Mouse (Mus musculus): ENCODE measurements around the gene Drd5. TPM values are rescaled to one million over a fixed set of nuclear protein-coding genes. Genes with fewer than 3 reads are reported as not detected.

Gene Drd5
- polyA plus RNA-seq (2015; fragmentation: Nextera tagmentation; extraction: Ambion mirVana) = 0.08 TPM in 1 of 2 replicates, not detected in the other

DNA sequence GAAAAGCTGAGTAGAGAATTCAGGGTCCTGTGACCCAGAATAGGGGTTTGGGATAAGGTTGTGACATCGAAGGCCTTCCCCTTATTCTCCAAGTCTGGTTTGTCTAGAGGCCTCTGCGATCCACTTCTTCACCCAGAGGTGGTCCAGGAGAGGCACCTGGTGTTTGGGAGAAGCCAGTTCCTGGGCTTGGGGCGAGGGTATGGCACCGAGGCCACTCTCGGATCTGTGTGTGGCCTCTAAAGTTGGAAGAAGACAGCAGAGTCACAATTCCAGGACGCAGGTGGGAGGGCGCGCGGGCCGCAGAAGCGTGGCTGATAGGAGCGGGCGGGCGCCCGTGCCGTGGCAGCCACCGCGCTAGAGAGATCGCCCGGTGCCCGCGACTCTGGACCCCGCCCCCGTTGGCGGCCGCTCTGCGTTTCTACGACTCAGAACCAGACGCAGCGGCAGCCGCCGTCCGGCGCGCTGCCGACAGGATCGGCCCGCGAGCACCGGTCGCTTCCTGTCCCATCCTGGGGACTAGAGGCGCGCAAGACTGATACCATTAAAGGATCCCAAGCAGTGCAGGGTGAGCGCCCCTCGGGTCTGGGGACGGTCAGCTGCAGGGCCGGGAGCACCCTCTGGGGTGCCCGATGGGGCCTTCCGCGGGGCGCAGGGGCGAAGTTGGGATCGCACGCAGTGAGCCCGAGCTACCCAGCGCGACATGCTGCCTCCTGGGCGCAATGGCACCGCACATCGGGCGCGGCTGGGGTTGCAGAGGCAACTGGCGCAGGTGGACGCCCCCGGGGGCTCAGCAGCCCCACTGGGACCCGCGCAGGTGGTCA, at the start of gene Drd5:
Gene Drd5, plus strand, starts transcription at position 402 of the 821 bp plus-strand sequence.
- whole genome bisulfite sequencing = 3% methylated on average over 67 of the region's 67 CpGs
- Histone ChIP-seq H3K27ac (ENCODE audit: low read length) (no peak within 1 kb of the TSS), H3K9ac (ENCODE audit: low read length) (no peak within 1 kb of the TSS), H3K4me3 (ENCODE audit: low read length) (peak within 1 kb of the TSS; percentile 33), H3K27me3 (ENCODE audit: control insufficient read depth, insufficient read depth, low read length) (peaks cover 54% of the 10 kb centered on the region), H3K4me2 (ENCODE audit: low read depth, low read length) (peak within 1 kb of the TSS; percentile 53), H3K9me3 (replicated peaks; ENCODE audit: control insufficient read depth, low read length) (no peaks in the 10 kb centered on the region), H3K36me3 (ENCODE audit: control insufficient read depth, insufficient read depth) (no peaks in the 10 kb centered on the region), H3K4me1 (ENCODE audit: control insufficient read depth, insufficient read depth, low read length) (no peaks in the 10 kb centered on the region)
- no peak for ATAC-seq (replicated peaks; ENCODE audit: extremely low read depth, insufficient read depth, low FRiP score)

DNA sequence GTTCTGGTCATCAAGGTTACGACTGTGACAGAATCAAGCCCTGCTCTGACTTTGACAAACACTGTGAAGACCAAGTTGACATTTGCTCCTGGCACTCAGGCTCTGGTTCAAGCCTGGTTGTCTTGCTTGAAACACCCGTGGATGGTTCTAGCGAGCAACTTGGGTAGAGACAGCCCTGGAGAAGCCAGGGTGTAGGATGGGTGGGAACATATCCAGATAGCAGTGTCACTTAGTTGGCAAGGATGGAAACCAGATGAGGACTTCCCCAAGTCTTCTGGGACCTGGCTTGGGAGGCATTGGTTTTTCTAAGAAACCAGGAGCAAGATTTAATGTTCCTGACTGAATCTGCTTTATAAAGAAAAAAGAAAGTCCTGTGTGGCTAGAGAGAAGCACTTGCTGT, 48.2 kb upstream of the Drd5 start:
- no peak overlapping the region for H3K27ac ChIP-seq (ENCODE audit: low read length)
- 84% methylated on average over 3 of the region's 3 CpGs for WGBS
- H3K9ac ChIP-seq (ENCODE audit: low read length) = no peak overlapping the region
- H3K4me1 ChIP-seq (ENCODE audit: control insufficient read depth, insufficient read depth, low read length) = no peaks in the 10 kb centered on the region
- no peak for ATAC-seq (replicated peaks; ENCODE audit: extremely low read depth, insufficient read depth, low FRiP score)
- peaks cover 24% of the 10 kb centered on the region for H3K36me3 ChIP-seq (ENCODE audit: control insufficient read depth, insufficient read depth)
- H3K27me3 ChIP-seq (ENCODE audit: control insufficient read depth, insufficient read depth, low read length) = peaks cover 16% of the 10 kb centered on the region
- no peak overlapping the region for H3K4me2 ChIP-seq (ENCODE audit: low read depth, low read length)
- H3K4me3 ChIP-seq (ENCODE audit: low read length) = no peak overlapping the region
- H3K9me3 ChIP-seq (replicated peaks; ENCODE audit: control insufficient read depth, low read length) = no peaks in the 10 kb centered on the region

- ATAC-seq (replicated peaks; ENCODE audit: extremely low read depth, insufficient read depth, low FRiP score) = no peak
- Histone ChIP-seq H3K9me3 (replicated peaks; ENCODE audit: control insufficient read depth, low read length) (no peaks in the 10 kb centered on the region), H3K9ac (ENCODE audit: low read length) (no peak overlapping the region), H3K36me3 (ENCODE audit: control insufficient read depth, insufficient read depth) (peaks cover 6% of the 10 kb centered on the region), H3K4me1 (ENCODE audit: control insufficient read depth, insufficient read depth, low read length) (no peaks in the 10 kb centered on the region), H3K27me3 (ENCODE audit: control insufficient read depth, insufficient read depth, low read length) (peaks cover 42% of the 10 kb centered on the region), H3K4me2 (ENCODE audit: low read depth, low read length) (no peak overlapping the region), H3K27ac (ENCODE audit: low read length) (no peak overlapping the region), H3K4me3 (ENCODE audit: low read length) (no peak overlapping the region)
- 69% methylated on average over 4 of the region's 4 CpGs for WGBS
Measured at GRCm38 (mm10) chr5:38273831-38274230, 45.3 kb upstream of the Drd5 start.

GRCm38 (mm10) chr5:38275771-38276170, 43.4 kb upstream of the Drd5 start, which contains the start of gene Otop1:
Otop1 (plus strand) TSS chr5:38275972.
- no peak within 1 kb of the TSS for H3K9ac ChIP-seq (ENCODE audit: low read length)
- no peaks in the 10 kb centered on the region for H3K4me1 ChIP-seq (ENCODE audit: control insufficient read depth, insufficient read depth, low read length)
- no peaks in the 10 kb centered on the region for H3K9me3 ChIP-seq (replicated peaks; ENCODE audit: control insufficient read depth, low read length)
- no peaks in the 10 kb centered on the region for H3K36me3 ChIP-seq (ENCODE audit: control insufficient read depth, insufficient read depth)
- peaks cover 50% of the 10 kb centered on the region for H3K27me3 ChIP-seq (ENCODE audit: control insufficient read depth, insufficient read depth, low read length)
- H3K27ac ChIP-seq (ENCODE audit: low read length) = no peak within 1 kb of the TSS
- WGBS = 6% methylated on average over 4 of the region's 4 CpGs
- peak within 1 kb of the TSS; percentile 3; the same call in 1 of the 2 replicates for H3K4me2 ChIP-seq (ENCODE audit: low read depth, low read length)
- no peak for ATAC-seq (replicated peaks; ENCODE audit: extremely low read depth, insufficient read depth, low FRiP score)
- H3K4me3 ChIP-seq (ENCODE audit: low read length) = no peak within 1 kb of the TSS

DNA sequence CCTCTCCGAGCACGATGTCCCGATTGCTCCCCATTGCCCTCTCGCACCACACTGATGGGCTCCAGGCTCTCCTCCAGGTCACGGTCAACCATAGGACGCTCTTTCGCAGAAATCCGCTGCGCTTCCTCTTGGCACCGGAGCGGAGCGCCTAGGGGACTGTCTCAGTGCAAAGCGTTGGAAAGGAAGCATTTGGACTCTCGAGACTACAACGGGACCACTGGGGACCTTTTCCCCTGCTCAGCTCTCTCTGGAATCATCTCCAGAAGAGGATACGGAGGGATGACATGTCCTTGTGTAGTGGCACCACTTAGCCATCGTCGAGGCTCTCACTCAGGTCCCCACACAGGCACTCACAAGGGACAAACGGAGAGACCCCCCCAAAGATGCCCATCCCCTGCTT, 42.7 kb upstream of the Drd5 start:
- H3K4me1 ChIP-seq (ENCODE audit: control insufficient read depth, insufficient read depth, low read length) = no peaks in the 10 kb centered on the region
- H3K27ac ChIP-seq (ENCODE audit: low read length) = no peak overlapping the region
- WGBS = 2% methylated on average over 19 of the region's 19 CpGs
- H3K4me2 ChIP-seq (ENCODE audit: low read depth, low read length) = peak overlapping the region; percentile 3; the same call in 1 of the 2 replicates
- H3K27me3 ChIP-seq (ENCODE audit: control insufficient read depth, insufficient read depth, low read length) = peaks cover 50% of the 10 kb centered on the region
- ATAC-seq (replicated peaks; ENCODE audit: extremely low read depth, insufficient read depth, low FRiP score) = no peak
- no peaks in the 10 kb centered on the region for H3K9me3 ChIP-seq (replicated peaks; ENCODE audit: control insufficient read depth, low read length)
- no peak overlapping the region for H3K4me3 ChIP-seq (ENCODE audit: low read length)
- no peaks in the 10 kb centered on the region for H3K36me3 ChIP-seq (ENCODE audit: control insufficient read depth, insufficient read depth)
- H3K9ac ChIP-seq (ENCODE audit: low read length) = no peak overlapping the region

GRCm38 (mm10) chr5:38277098-38277866, 41.9 kb upstream of the Drd5 start:
- no peaks in the 10 kb centered on the region for H3K36me3 ChIP-seq (ENCODE audit: control insufficient read depth, insufficient read depth)
- no peak overlapping the region for H3K9ac ChIP-seq (ENCODE audit: low read length)
- no peak for ATAC-seq (replicated peaks; ENCODE audit: extremely low read depth, insufficient read depth, low FRiP score)
- no peaks in the 10 kb centered on the region for H3K9me3 ChIP-seq (replicated peaks; ENCODE audit: control insufficient read depth, low read length)
- H3K4me3 ChIP-seq (ENCODE audit: low read length) = peak overlapping the region; percentile 22; the same call in 1 of the 2 replicates
- WGBS = 2% methylated on average over 63 of the region's 65 CpGs
- H3K27me3 ChIP-seq (ENCODE audit: control insufficient read depth, insufficient read depth, low read length) = peaks cover 50% of the 10 kb centered on the region
- no peaks in the 10 kb centered on the region for H3K4me1 ChIP-seq (ENCODE audit: control insufficient read depth, insufficient read depth, low read length)
- peak overlapping the region; percentile 25 for H3K4me2 ChIP-seq (ENCODE audit: low read depth, low read length)
- no peak overlapping the region for H3K27ac ChIP-seq (ENCODE audit: low read length)

- Histone ChIP-seq H3K4me3 (ENCODE audit: low read length) (no peak overlapping the region), H3K4me2 (ENCODE audit: low read depth, low read length) (no peak overlapping the region)
- ATAC-seq (replicated peaks; ENCODE audit: extremely low read depth, insufficient read depth, low FRiP score) = no peak
Measured at GRCm38 (mm10) chr5:38277936-38278600, 41.1 kb upstream of the Drd5 start.

GRCm38 (mm10) chr5:38280075-38280474, 39.1 kb upstream of the Drd5 start:
- H3K9me3 ChIP-seq (replicated peaks; ENCODE audit: control insufficient read depth, low read length) = no peaks in the 10 kb centered on the region
- no peaks in the 10 kb centered on the region for H3K36me3 ChIP-seq (ENCODE audit: control insufficient read depth, insufficient read depth)
- WGBS = 39% methylated on average over 1 of the region's 1 CpGs
- peaks cover 41% of the 10 kb centered on the region for H3K27me3 ChIP-seq (ENCODE audit: control insufficient read depth, insufficient read depth, low read length)
- no peaks in the 10 kb centered on the region for H3K4me1 ChIP-seq (ENCODE audit: control insufficient read depth, insufficient read depth, low read length)
- no peak for ATAC-seq (replicated peaks; ENCODE audit: extremely low read depth, insufficient read depth, low FRiP score)
- H3K4me3 ChIP-seq (ENCODE audit: low read length) = no peak overlapping the region
- no peak overlapping the region for H3K9ac ChIP-seq (ENCODE audit: low read length)
- no peak overlapping the region for H3K27ac ChIP-seq (ENCODE audit: low read length)
- H3K4me2 ChIP-seq (ENCODE audit: low read depth, low read length) = no peak overlapping the region

More at GRCm38 (mm10) chr5:38277936-38278600, 41.1 kb upstream of the Drd5 start:
- no peaks in the 10 kb centered on the region for H3K36me3 ChIP-seq (ENCODE audit: control insufficient read depth, insufficient read depth)
- 12% methylated on average over 12 of the region's 12 CpGs for WGBS
- H3K9me3 ChIP-seq (replicated peaks; ENCODE audit: control insufficient read depth, low read length) = no peaks in the 10 kb centered on the region
- no peak overlapping the region for H3K27ac ChIP-seq (ENCODE audit: low read length)
- no peak overlapping the region for H3K9ac ChIP-seq (ENCODE audit: low read length)
- H3K27me3 ChIP-seq (ENCODE audit: control insufficient read depth, insufficient read depth, low read length) = peaks cover 50% of the 10 kb centered on the region
- no peaks in the 10 kb centered on the region for H3K4me1 ChIP-seq (ENCODE audit: control insufficient read depth, insufficient read depth, low read length)

Measured in heart, embryonic 16.5 days (tissue).